Comparison of ENCODE assay signal across 8 mouse cellular contexts in the genomic region with DNA sequence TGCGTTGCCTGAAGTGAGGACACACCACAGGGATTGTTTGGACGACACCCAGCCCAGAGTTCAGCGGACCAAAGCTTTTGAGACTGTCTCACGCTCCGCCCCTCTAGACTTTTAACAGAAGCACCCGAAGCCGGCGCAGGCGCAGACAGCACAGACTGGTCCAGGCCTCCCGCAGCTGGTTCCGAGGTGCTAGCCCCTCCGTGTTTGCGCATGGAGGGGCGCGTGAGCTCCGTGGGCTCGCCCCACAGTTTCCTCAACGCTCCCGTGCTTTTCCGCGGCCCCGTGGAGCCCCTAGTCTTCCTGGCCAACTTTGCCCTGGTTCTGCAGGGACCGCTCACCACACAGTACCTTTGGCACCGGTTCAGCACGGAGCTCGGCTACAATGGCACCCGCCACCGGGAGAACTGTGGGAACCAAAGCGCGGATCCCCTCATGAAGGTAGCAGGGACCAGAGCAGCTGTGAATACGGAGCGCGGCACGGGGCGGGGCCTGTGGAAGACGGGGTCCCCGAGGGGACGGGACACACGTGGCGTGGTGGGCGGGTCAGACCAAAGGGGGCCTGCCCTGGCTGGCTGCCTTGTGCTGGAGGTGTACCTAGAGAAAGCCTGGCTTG. TPM values are rescaled to one million over a fixed set of nuclear protein-coding genes. Genes with fewer than 3 reads are reported as not detected.
DNase-seq lines count a peak whose midpoint lies in the region; ATAC-seq lines count a peak whose summit lies in the region.

Gene Slc46a1 (plus strand): TSS at position 130 of the 613 bp plus-strand sequence.

- H3K27me3 ChIP-seq in embryonic facial prominence, embryonic 14.5 days (replicated peaks; ENCODE audit: control insufficient read depth, insufficient read depth, low read length) = no peaks in the 10 kb centered on the region
- H3K27me3 ChIP-seq in limb, embryonic 13.5 days = no peaks in the 10 kb centered on the region
- no peaks in the 10 kb centered on the region; the same call in 1 of the 2 replicates for H3K27me3 ChIP-seq in midbrain, embryonic 15.5 days (replicated peaks)

- peak; percentile 86 for DNase-seq in 3134 (ENCODE audit: extremely low read depth, insufficient read length, low spot score)
- DNase-seq in adrenal gland, postnatal 4 days (ENCODE audit: low spot score in 2 of 2) = peak; percentile 64 to 83
- DNase-seq in embryonic facial prominence, embryonic 14.5 days (ENCODE audit: low spot score) = peak; percentile 97
- DNase-seq in heart, adult 8-10 months (ENCODE audit: low spot score) = peak; percentile 76
- peak; percentile 90 for DNase-seq in kidney, adult 9 months
- DNase-seq in spleen, postnatal 10 days (ENCODE audit: low spot score in 2 of 2) = peak; percentile 40 to 80

- peak within 1 kb of the TSS; percentile 96 for H3K27ac ChIP-seq in embryonic facial prominence, embryonic 14.5 days (replicated peaks; ENCODE audit: low read depth, low read length)
- peak within 1 kb of the TSS; percentile 98 for H3K27ac ChIP-seq in limb, embryonic 13.5 days
- H3K27ac ChIP-seq in midbrain, embryonic 15.5 days = peak within 1 kb of the TSS; percentile 85

- H3K36me3 ChIP-seq in embryonic facial prominence, embryonic 14.5 days (ENCODE audit: control insufficient read depth, insufficient read depth, low read length) = no peaks in the 10 kb centered on the region
- H3K36me3 ChIP-seq in limb, embryonic 13.5 days = peaks cover 7% of the 10 kb centered on the region; the same call in 1 of the 2 replicates
- H3K36me3 ChIP-seq in midbrain, embryonic 15.5 days (replicated peaks) = no peaks in the 10 kb centered on the region

- peak; percentile 98 for ATAC-seq in embryonic facial prominence, embryonic 14.5 days (ENCODE audit: low read depth)
- ATAC-seq in limb, embryonic 13.5 days (ENCODE audit: low FRiP score, low read depth) = peak; percentile 98
- ATAC-seq in midbrain, embryonic 15.5 days (replicated peaks) = peak; percentile 94

- peak within 1 kb of the TSS; percentile 78 for H3K4me3 ChIP-seq in embryonic facial prominence, embryonic 14.5 days (ENCODE audit: low read depth, low read length)
- peak within 1 kb of the TSS; percentile 78 for H3K4me3 ChIP-seq in limb, embryonic 13.5 days
- H3K4me3 ChIP-seq in midbrain, embryonic 15.5 days = peak within 1 kb of the TSS; percentile 90

- H3K9me3 ChIP-seq in embryonic facial prominence, embryonic 14.5 days (ENCODE audit: control insufficient read depth, low read length) = peaks cover 4% of the 10 kb centered on the region; the same call in 1 of the 2 replicates
- no peaks in the 10 kb centered on the region for H3K9me3 ChIP-seq in limb, embryonic 13.5 days
- no peaks in the 10 kb centered on the region for H3K9me3 ChIP-seq in midbrain, embryonic 15.5 days

- WGBS in embryonic facial prominence, embryonic 14.5 days = under 1% methylated on average over 41 of the region's 41 CpGs
- WGBS in limb, embryonic 13.5 days = under 1% methylated on average over 41 of the region's 41 CpGs
- WGBS in midbrain, embryonic 15.5 days = under 1% methylated on average over 41 of the region's 41 CpGs

- H3K4me1 ChIP-seq in embryonic facial prominence, embryonic 14.5 days (ENCODE audit: control insufficient read depth, insufficient read depth, low read length) = peaks cover 10% of the 10 kb centered on the region
- peaks cover 26% of the 10 kb centered on the region for H3K4me1 ChIP-seq in limb, embryonic 13.5 days
- H3K4me1 ChIP-seq in midbrain, embryonic 15.5 days = peaks cover 17% of the 10 kb centered on the region

- peak within 1 kb of the TSS; percentile 88 for H3K9ac ChIP-seq in embryonic facial prominence, embryonic 14.5 days (ENCODE audit: low read depth, low read length)
- peak within 1 kb of the TSS; percentile 91 for H3K9ac ChIP-seq in limb, embryonic 13.5 days
- H3K9ac ChIP-seq in midbrain, embryonic 15.5 days = peak within 1 kb of the TSS; percentile 85

- peak within 1 kb of the TSS; percentile 91 for H3K4me2 ChIP-seq in embryonic facial prominence, embryonic 14.5 days (ENCODE audit: low read depth, low read length)
- peak within 1 kb of the TSS; percentile 83 for H3K4me2 ChIP-seq in limb, embryonic 13.5 days (replicated peaks)
- H3K4me2 ChIP-seq in midbrain, embryonic 15.5 days = peak within 1 kb of the TSS; percentile 67

RNA-seq across cellular contexts. Expression of gene Slc46a1, which starts in this region (rescaled TPM):
- 10 to 100 TPM; 15.4 to 16.7 TPM for total RNA-seq in adrenal gland, postnatal 4 days (2021)
- 12.6 and 14.8 TPM in 2 replicates for polyA plus RNA-seq in embryonic facial prominence, embryonic 14.5 days (2014; fragmentation: Nextera tagmentation; extraction: Ambion mirVana)
- total RNA-seq in heart, adult 8-10 months (2022) = 1 to 10 TPM; 1.4 to 3.3 (median 1.9) TPM
- polyA plus RNA-seq in limb, embryonic 13.5 days (2015; fragmentation: Nextera tagmentation; extraction: Ambion mirVana) = 17.1 TPM in 2 replicates
- polyA plus RNA-seq in midbrain, embryonic 15.5 days (2015; fragmentation: Nextera tagmentation; extraction: Ambion mirVana) = 23.6 and 23.7 TPM in 2 replicates

Comparison
In these comparisons a context has a peak if more than half of its experiments do, and no peak if none do; other contexts are left out.
1. Peak in every context shown above with its lines: DNase-seq, ATAC-seq, H3K4me3 ChIP-seq and H3K27ac ChIP-seq.